Mouse (Mus musculus) cerebellum, adult 11 months (tissue): ENCODE measurements around the gene Pdxdc1.
"Not testable (repeated sequence)": the region's sequence is repeated elsewhere in the genome, so short reads cannot be mapped to it uniquely, and the experiment has no call there.

Experiments used
- DNase-seq: peaks from one replicate; pipeline ENCODE4 v3.0.0; 2022

The Pdxdc1 gene

GRCm38 (mm10) chr16:13883094-13883774 is 19.7 kb downstream of the Pdxdc1 start:
- no peak for DNase-seq

DNA sequence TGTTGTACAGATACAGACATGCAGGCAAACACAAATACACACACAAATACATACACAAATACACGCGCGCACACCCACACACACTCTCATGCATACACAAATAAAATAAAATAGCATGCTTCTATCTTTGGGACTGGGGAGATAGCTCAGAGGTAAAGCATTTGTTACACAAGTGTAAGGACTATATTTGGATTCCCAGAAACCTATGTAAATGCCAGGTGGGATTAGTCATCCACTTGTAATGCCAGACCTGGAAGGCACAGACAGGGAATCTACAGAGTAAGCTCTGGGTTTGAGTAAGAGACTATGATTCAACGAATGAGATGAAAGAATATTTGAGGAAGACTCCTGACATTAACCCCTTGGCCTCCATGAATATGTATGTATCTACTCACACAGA is 27.4 kb downstream of the Pdxdc1 start:
- DNase-seq, result no peak

GRCm38 (mm10) chr16:13867910-13868514 is 34.9 kb downstream of the Pdxdc1 start:
- DNase-seq, result no peak

GRCm38 (mm10) chr16:13867406-13867805 is 35.5 kb downstream of the Pdxdc1 start:
- DNase-seq, result not testable (repeated sequence)

DNA sequence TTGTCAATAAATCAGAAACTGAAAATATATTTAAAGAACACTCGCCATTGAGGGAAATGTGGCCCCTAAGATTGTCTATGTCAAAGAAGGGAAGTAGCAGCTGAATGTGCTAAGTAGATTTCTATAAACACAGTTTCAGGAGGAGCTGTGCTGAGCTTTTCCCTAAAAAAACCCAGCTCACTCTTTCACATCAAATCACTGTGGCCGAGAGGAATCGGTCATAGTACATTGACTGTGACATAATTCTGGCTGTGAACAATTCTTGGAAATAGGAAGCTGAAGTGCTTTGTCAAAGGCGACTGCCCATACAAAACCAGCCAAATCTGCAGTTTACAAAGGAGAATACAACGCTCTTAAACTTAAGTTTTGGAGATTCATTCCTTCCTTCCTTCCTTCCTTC is 36.3 kb downstream of the Pdxdc1 start:
- DNase-seq, result no peak

DNA sequence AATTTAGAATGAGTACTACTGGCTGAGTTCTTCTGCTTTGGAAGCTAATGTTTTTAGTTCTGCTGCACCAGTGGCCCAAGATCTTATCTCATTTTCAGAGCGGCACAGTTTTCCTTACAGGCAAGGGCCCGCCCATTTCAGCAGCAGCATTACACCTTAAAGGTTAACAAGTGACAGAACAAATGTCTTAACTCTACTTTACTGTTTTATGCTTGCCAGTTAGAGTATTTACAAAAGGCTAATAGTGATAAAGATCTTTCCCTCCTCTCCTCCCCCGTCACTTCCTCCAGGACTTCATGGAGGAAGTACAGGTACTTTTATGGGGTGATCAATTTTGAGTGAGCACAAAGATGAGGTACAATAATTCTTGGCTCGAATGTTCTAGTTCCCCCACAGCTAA is 36.9 kb downstream of the Pdxdc1 start:
- no peak for DNase-seq

- DNase-seq, result no peak
Observed at GRCm38 (mm10) chr16:13853886-13854285, 49.0 kb downstream of the Pdxdc1 start.

- no peak for DNase-seq
Observed at GRCm38 (mm10) chr16:13851446-13851845, 51.5 kb downstream of the Pdxdc1 start.

DNA sequence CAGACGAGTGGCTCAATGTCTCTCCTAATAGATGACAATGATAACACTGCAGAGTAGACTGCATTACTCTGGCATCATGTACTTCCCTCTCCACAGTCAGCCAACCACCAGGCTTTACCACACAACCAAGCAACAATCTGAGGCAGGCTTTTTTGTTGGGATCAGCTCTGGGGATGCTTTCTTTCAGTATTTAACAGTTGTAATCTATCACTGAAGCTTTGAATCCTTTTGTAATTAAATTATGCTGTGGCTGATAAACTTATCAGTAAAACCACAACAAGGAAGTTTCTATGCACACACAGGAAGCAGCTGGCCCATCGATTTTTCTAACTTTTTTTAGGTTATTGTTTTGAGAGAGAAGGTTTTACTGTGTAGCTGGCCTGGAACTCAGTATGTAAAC is 54.6 kb downstream of the Pdxdc1 start:
- no peak for DNase-seq

DNA sequence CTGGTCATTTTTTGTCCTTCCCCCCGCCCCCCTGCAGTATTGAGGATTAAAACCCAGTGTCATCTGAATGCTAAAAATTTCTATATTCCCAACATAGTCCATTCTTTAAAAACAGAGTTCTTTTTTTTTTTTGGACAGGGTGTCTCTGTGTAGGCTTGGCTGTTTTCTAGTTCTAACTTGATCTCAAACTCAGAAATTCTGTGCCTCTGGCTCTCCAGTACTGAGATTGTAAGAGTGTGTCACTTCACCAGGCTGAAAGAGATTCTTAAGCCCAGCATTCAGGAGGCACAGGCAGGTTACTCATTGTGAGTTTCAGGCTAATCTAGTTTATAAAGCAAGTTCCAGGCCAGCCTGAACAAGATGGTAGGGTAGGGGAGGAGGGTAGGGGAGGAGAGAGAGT is 56.3 kb downstream of the Pdxdc1 start:
- no peak for DNase-seq

- no peak for DNase-seq
Observed at GRCm38 (mm10) chr16:13845031-13845430, 57.9 kb downstream of the Pdxdc1 start.

GRCm38 (mm10) chr16:13840956-13841355 is 62.0 kb downstream of the Pdxdc1 start:
- DNase-seq, result no peak

DNA sequence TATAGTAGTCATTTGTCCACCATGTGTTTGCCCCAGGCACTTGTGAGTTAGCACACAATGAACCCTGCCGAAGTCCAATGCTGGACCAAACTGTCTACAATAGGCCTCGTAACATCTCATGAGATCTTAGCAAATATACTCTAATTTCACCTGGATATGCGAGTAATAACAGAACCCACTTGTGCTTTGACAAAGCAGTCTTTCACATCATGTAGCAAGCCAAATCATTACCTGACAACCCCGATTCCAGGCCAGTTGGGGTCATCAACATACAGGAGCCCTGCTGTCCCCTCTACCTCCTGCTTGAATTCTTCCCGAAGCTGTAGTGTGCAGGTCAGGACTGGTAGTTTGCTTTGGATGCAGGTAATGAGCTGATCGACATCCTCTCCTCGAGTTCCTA is 62.9 kb downstream of the Pdxdc1 start:
- no peak for DNase-seq

DNA sequence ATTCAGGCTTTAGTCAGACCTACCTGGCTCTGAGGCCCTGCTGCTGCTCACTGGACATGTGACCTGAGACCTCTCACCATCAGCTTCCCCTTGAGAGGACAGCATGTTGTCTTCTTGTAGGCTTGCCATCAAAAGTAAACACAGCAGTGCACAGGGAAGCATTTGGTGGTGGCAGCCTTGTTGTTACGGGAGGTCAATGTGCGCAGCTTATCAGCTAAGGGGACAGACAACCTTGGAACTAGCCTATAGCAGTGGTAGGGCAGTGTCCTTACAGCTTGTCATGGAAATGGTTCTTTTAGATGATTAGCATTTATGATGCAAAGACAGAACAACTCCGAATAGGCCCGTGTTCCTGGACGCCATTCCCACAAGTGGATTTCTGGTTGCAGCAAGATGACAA is 68.5 kb downstream of the Pdxdc1 start:
- DNase-seq, result no peak

GRCm38 (mm10) chr16:13831606-13832005 is 71.3 kb downstream of the Pdxdc1 start:
- no peak for DNase-seq

DNA sequence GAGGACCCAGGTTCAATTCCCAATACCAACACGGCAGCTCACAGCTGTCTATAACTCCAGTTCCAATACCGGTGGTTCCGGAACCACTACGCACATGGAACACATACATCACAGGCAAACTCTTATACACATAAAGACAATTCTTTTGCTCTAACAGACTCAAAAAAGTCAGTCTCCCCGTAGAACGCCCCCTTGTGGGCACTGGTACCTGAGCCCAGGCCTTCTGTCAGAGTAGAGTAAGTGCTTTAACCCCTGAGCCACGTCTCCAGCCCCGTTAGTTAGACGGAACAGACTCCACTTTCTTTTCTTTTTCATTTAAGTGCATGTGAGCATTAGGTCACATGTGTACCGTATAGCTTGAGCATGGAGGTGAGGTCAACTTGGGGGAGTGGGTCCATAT is 72.5 kb downstream of the Pdxdc1 start:
- no peak for DNase-seq

DNA sequence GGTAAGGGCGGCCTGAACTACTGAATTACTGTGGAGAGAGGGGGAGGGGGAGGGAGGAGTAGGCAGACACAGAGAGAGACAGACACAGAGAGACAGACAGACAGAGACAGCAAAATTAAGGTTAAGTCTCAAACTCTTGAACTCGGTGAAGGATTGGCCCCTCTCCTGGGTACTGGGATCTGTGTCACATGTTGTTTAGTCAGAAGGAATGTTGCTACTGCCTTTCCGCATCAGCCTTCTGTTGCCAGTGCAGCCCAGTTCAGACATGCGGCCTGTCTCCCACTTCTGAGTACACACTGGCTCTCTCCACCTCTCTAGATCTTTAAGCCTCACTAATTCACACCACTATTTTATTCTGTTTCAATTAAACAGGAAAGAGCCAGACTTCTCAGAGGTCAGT is 76.4 kb downstream of the Pdxdc1 start:
- DNase-seq, result no peak

GRCm38 (mm10) chr16:13825781-13826490 is 77.0 kb downstream of the Pdxdc1 start:
- no peak for DNase-seq

GRCm38 (mm10) chr16:13820771-13821170 is 82.2 kb downstream of the Pdxdc1 start:
- no peak for DNase-seq

GRCm38 (mm10) chr16:13819806-13820500 is 83.0 kb downstream of the Pdxdc1 start:
- peak; percentile 22 for DNase-seq

- DNase-seq, result no peak
Observed at GRCm38 (mm10) chr16:13819394-13819743, 83.6 kb downstream of the Pdxdc1 start.

DNA sequence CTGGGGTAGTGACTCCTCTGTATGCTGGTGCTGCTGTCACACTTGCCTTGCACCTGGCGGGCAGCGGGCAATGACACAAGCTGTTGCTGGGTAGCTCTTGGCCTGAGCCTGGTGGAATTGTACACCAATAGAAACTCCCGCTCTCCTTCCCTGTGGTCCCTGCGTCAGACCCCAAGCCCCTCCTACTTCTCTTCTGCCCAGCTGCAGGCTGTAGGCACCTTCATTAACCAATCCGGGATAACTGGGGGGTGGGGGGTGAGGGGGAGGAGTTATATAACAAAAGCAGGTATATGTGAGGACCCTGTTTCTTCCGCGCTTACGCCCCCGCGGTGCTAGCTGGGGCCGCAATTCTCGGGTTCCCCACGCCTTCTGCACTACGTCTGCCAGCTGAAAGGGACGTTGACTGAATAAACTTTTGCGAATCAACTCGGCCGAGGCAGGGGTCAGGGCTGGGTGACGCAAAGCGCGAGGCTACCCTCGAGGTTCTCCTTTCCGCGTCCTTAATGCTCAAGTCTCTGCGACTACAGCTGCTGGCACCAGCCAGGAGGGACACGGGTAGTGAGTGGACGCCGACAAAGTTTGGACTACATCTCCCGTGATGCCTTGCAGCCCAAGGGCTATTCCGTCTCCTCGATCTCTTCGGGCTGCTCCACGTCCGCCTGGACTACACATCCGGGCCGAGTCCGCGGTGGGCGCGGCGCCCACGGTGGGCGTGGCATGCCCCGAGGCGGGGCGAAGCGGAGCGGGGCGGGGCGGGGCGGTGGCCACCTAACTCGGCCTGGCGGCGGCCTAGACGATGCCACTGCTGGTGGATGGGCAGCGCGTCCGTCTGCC is 84.2 kb downstream of the Pdxdc1 start, which contains the start of gene Ntan1:
Ntan1 (plus strand) TSS at position 286 of the 834 bp plus-strand sequence.
- peak; percentile 96 for DNase-seq

DNA sequence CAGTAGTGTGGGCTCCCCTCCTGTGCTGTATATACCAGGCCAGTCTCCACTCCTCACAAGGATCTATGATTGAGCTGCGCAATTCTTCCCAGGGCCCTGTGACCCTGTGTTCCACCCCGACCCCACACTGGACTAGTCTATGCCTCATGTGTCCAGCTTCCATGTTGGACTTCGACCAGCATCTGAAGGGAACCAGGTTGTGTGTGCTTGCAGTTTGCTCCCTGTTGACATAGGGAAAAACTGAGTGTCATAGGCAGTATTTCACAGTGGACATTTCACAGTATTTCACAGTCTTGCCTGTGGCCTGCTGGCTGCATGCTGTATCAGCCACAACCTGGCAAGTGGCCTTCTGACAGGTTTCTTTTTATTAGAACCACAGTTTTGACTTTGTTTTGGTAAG is 89.7 kb downstream of the Pdxdc1 start:
- no peak for DNase-seq
